Mouse (Mus musculus) CH12.LX (cell line): ENCODE data around the gene Tmem206. TPM values are rescaled to one million over a fixed set of nuclear protein-coding genes. Genes with fewer than 3 reads are reported as not detected.

Experiments used
- DNase-seq: peaks from one replicate; pipeline ENCODE4 v3.0.0-alpha.2; 2013; ENCODE audit errors: extremely low read depth
- H3K27ac ChIP-seq: 2 replicates; pipeline ENCODE4 v1.5.1; 2012; ENCODE audit warnings: low read depth, mild to moderate bottlenecking, control low read depth, moderate library complexity; ENCODE audit not compliant: insufficient read depth
- H3K27me3 ChIP-seq: replicated peaks from 2 replicates; pipeline ENCODE3; 2012; ENCODE audit warnings: inconsistent platforms
- H3K36me3 ChIP-seq, 2 experiments: replicated peaks in 1 of 2; 2 replicates each; pipeline versions ENCODE3 to v1.6.1; 2012; ENCODE audit warnings: inconsistent platforms in 1 of 2, low read length in 1 of 2, mild to moderate bottlenecking in 1 of 2, mixed read lengths in 1 of 2, moderate library complexity in 1 of 2; ENCODE audit not compliant: control insufficient read depth in 1 of 2, insufficient read depth in 1 of 2
- H3K4me1 ChIP-seq, 2 experiments: 2 replicates each; pipeline ENCODE4 v1.6.1; 2012; ENCODE audit warnings: inconsistent platforms in 1 of 2, moderate library complexity in 1 of 2; ENCODE audit not compliant: insufficient read depth in 2 of 2, control insufficient read depth in 1 of 2
- H3K4me2 ChIP-seq: 2 replicates; pipeline ENCODE4 v1.6.1; 2012; ENCODE audit warnings: low read depth, mild to moderate bottlenecking, control low read depth; ENCODE audit not compliant: poor library complexity, insufficient read depth, severe bottlenecking
- H3K4me3 ChIP-seq, 3 experiments: fragments of 150-350 bp in 1 of 3; sonication (generic) in 1 of 3; replicated peaks in 1 of 3; 2 replicates each; pipeline versions ENCODE3 to v1.5.1; 2011 to 2012; ENCODE audit warnings: low read depth in 2 of 3, low read length in 2 of 3, mild to moderate bottlenecking in 2 of 3, moderate library complexity in 2 of 3, control low read depth in 1 of 3, improper control_type of control experiment in 1 of 3, inconsistent platforms in 1 of 3, mixed read lengths in 1 of 3; ENCODE audit not compliant: poor library complexity in 1 of 3
- H3K79me2 ChIP-seq: replicated peaks from 2 replicates; pipeline ENCODE4 v1.6.1; 2012; ENCODE audit warnings: mild to moderate bottlenecking, moderate library complexity; ENCODE audit not compliant: control insufficient read depth, poor library complexity, insufficient read depth, severe bottlenecking; ENCODE audit errors: extremely low read depth
- H3K9ac ChIP-seq: 2 replicates; pipeline ENCODE4 v1.6.1; 2012; ENCODE audit warnings: low read depth, mild to moderate bottlenecking, control low read depth, moderate library complexity; ENCODE audit not compliant: insufficient read depth
- H3K9me3 ChIP-seq: replicated peaks from 2 replicates; pipeline ENCODE3; 2012; ENCODE audit warnings: low read length, inconsistent platforms, mixed read lengths
- BHLHE40 ChIP-seq: IDR thresholded peaks from 2 replicates; pipeline ENCODE4 v1.6.1; 2011; ENCODE audit warnings: mild to moderate bottlenecking, low read depth, low read length, improper control_type of control experiment
- CHD1 ChIP-seq: IDR thresholded peaks from 2 replicates; pipeline ENCODE4 v1.6.1; 2012; ENCODE audit warnings: low read depth, low read length, improper control_type of control experiment, inconsistent platforms
- CHD2 ChIP-seq: IDR thresholded peaks from 2 replicates; pipeline ENCODE4 v1.6.1; 2011; ENCODE audit warnings: low read length, improper control_type of control experiment
- E2F4 ChIP-seq: IDR thresholded peaks from 2 replicates; pipeline ENCODE4 v1.6.1; 2011; ENCODE audit warnings: low read depth, low read length, improper control_type of control experiment; ENCODE audit not compliant: insufficient replicate concordance
- EP300 ChIP-seq: IDR thresholded peaks from 2 replicates; pipeline ENCODE4 v1.6.1; 2011; ENCODE audit warnings: low read length, improper control_type of control experiment
- ETS1 ChIP-seq: conservative IDR thresholded peaks from 2 replicates; pipeline ENCODE4 v1.6.1; 2012; ENCODE audit warnings: low read depth, mild to moderate bottlenecking, inconsistent platforms, low read length, improper control_type of control experiment, moderate library complexity
- GABPA ChIP-seq: IDR thresholded peaks from 2 replicates; pipeline ENCODE4 v1.6.1; 2012; ENCODE audit warnings: low read depth, low read length, improper control_type of control experiment, inconsistent platforms; ENCODE audit not compliant: insufficient replicate concordance
- HCFC1 ChIP-seq: IDR thresholded peaks from 2 replicates; pipeline ENCODE4 v1.6.1; 2012; ENCODE audit warnings: low read depth, mild to moderate bottlenecking, inconsistent platforms, low read length, improper control_type of control experiment
- IRF4 ChIP-seq: IDR thresholded peaks from 2 replicates; pipeline ENCODE4 v1.6.1; 2014; ENCODE audit warnings: low read depth, mild to moderate bottlenecking, inconsistent platforms, low read length, improper control_type of control experiment
- JUN ChIP-seq: IDR thresholded peaks from 2 replicates; pipeline ENCODE4 v1.6.1; 2011; ENCODE audit warnings: low read depth, mild to moderate bottlenecking, low read length, improper control_type of control experiment, moderate library complexity; ENCODE audit not compliant: insufficient read depth
- JUND ChIP-seq: conservative IDR thresholded peaks from 2 replicates; pipeline ENCODE4 v1.6.1; 2011; ENCODE audit warnings: low read depth, low read length, improper control_type of control experiment
- KAT2A ChIP-seq: IDR thresholded peaks from 2 replicates; pipeline ENCODE4 v1.6.1; 2012; ENCODE audit warnings: low read length, improper control_type of control experiment, inconsistent platforms; ENCODE audit not compliant: insufficient replicate concordance
- MAFK ChIP-seq: IDR thresholded peaks from 2 replicates; pipeline ENCODE4 v1.6.1; 2011; ENCODE audit warnings: low read length, improper control_type of control experiment; ENCODE audit not compliant: insufficient replicate concordance
- MAX ChIP-seq: IDR thresholded peaks from 2 replicates; pipeline ENCODE4 v1.6.1; 2011; ENCODE audit warnings: low read length, improper control_type of control experiment
- MXI1 ChIP-seq: IDR thresholded peaks from 2 replicates; pipeline ENCODE4 v1.6.1; 2011; ENCODE audit warnings: mild to moderate bottlenecking, low read depth, low read length, improper control_type of control experiment
- NELFE ChIP-seq: IDR thresholded peaks from 2 replicates; pipeline ENCODE4 v1.6.1; 2011; ENCODE audit warnings: low read depth, low read length, improper control_type of control experiment
- NRF1 ChIP-seq: IDR thresholded peaks from 2 replicates; pipeline ENCODE4 v1.6.1; 2014; ENCODE audit warnings: low read depth, mild to moderate bottlenecking, inconsistent platforms, low read length, improper control_type of control experiment, moderate library complexity
- PAX5 ChIP-seq: IDR thresholded peaks from 2 replicates; pipeline ENCODE4 v1.6.1; 2012; ENCODE audit warnings: low read length, inconsistent platforms, mixed read lengths
- RAD21 ChIP-seq: IDR thresholded peaks from 2 replicates; pipeline ENCODE4 v1.6.1; 2011; ENCODE audit warnings: low read depth, mild to moderate bottlenecking, low read length, improper control_type of control experiment, moderate library complexity
- RCOR1 ChIP-seq: conservative IDR thresholded peaks from 2 replicates; pipeline ENCODE4 v1.6.1; 2012; ENCODE audit warnings: low read depth, mild to moderate bottlenecking, inconsistent platforms, low read length, improper control_type of control experiment
- SMC3 ChIP-seq: IDR thresholded peaks from 2 replicates; pipeline ENCODE4 v1.6.1; 2011; ENCODE audit warnings: low read depth, low read length, improper control_type of control experiment
- TBP ChIP-seq: conservative IDR thresholded peaks from 2 replicates; pipeline ENCODE4 v1.6.1; 2011; ENCODE audit warnings: low read depth, low read length, improper control_type of control experiment
- TCF12 ChIP-seq: IDR thresholded peaks from 2 replicates; pipeline ENCODE4 v1.6.1; 2014; ENCODE audit warnings: low read depth, mild to moderate bottlenecking, inconsistent platforms, low read length, improper control_type of control experiment
- UBTF ChIP-seq: IDR thresholded peaks from 2 replicates; pipeline ENCODE4 v1.6.1; 2012; ENCODE audit warnings: low read depth, mild to moderate bottlenecking, inconsistent platforms, low read length, improper control_type of control experiment, moderate library complexity
- USF1 ChIP-seq: IDR thresholded peaks from 2 replicates; pipeline ENCODE4 v1.6.1; 2014; ENCODE audit warnings: low read depth, mild to moderate bottlenecking, inconsistent platforms, low read length, improper control_type of control experiment
- USF2 ChIP-seq: conservative IDR thresholded peaks from 2 replicates; pipeline ENCODE4 v1.6.1; 2011; ENCODE audit warnings: low read depth, low read length, improper control_type of control experiment
- ZC3H11A ChIP-seq: IDR thresholded peaks from 2 replicates; pipeline ENCODE4 v1.6.1; 2012; ENCODE audit warnings: low read depth, mild to moderate bottlenecking, inconsistent platforms, low read length, improper control_type of control experiment
- ZNF384 ChIP-seq: IDR thresholded peaks from 2 replicates; pipeline ENCODE4 v1.6.1; 2012; ENCODE audit warnings: low read depth, low read length, improper control_type of control experiment, inconsistent platforms
- dilution Hi-C: fragments of 300-500 bp; cut with MboI; formaldehyde crosslinking; loops from 2 replicates; pipeline ENCODE4 v1.14.3; 2020; ENCODE audit warnings: low sequenced_read_pairs; ENCODE audit not compliant: extremely low pct_unique_long_range_greater_than_20kb, extremely low pct_ligation_motif_present
- in situ Hi-C: fragments of 300-500 bp; cut with MboI; formaldehyde crosslinking; loops from 3 replicates; pipeline ENCODE4 v1.14.3; 2019; ENCODE audit warnings: low sequenced_read_pairs, low pct_ligation_motif_present, low pct_unique_long_range_greater_than_20kb, mixed read lengths
- polyA plus RNA-seq: library from polyadenylated mRNA; unstranded; fragments of >175 nt; gene quantifications from 2 replicates; pipeline ENCODE4 v1.2.1, GENCODE M21; 2012; ENCODE audit warnings: low read depth; ENCODE audit not compliant: insufficient read length
- total RNA-seq, 2 experiments: library from RNA; depleted of rRNA; stranded (reverse); fragments of 300-350 nt in 1 of 2; fragments of >200 nt in 1 of 2; gene quantifications; 2 replicates each; pipeline ENCODE4 v1.2.3; 2012 to 2014

Tmem206 gene
- total and polyA plus RNA-seq, 3 experiments: 13.1 to 16.4 (median 15.4) TPM

DNA sequence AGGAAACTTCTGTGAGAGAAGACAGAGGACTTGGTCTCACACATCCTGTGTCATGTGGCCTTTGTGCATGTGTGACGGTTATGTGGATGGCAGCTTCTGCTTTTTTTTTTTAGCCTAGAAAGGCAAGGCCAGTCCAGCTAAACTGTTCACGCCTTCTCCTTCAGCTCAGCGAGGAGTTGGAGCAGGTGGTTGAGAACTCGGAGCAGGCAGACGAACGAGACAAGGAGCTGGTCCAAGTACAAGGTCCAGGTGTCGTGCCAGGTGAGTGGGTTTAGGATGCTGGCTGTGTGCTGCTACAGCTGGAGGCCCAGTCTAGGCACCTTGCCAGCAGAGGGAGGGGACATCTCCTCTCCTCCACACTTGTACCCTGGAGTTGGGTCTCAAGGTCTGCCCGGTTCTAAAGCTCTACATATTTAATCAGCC, 2.3 kb downstream of the Tmem206 start:
- dilution Hi-C loops (no loop called here), in situ Hi-C loops (loop anchor here (25.0 kb wide), 1 partner anchor 484 kb away; the partner anchor contains the start of gene Nek2)
- Histone ChIP-seq H3K27ac (no peak overlapping the region), H3K36me3 (peaks cover 10 to 46% of the 10 kb centered on the region in 2 experiments), H3K4me2 (no peak overlapping the region), H3K27me3 (no peaks in the 10 kb centered on the region), H3K79me2 (peaks cover 15% of the 10 kb centered on the region), H3K9me3 (peaks cover 2% of the 10 kb centered on the region), H3K9ac (no peak overlapping the region), H3K4me1 (peaks cover 18 to 47% of the 10 kb centered on the region in 2 experiments), H3K4me3 (no peak overlapping the region)
- no peak for DNase-seq
- TF ChIP-seq MAX: no peak
- no peak for TF ChIP-seq ETS1
- TF ChIP-seq JUND: no peak
- TF ChIP-seq ZNF384: no peak
- no peak for TF ChIP-seq E2F4
- TF ChIP-seq USF2: no peak
- TF ChIP-seq MXI1: no peak
- TF ChIP-seq JUN: no peak
- no peak for TF ChIP-seq TCF12
- no peak for TF ChIP-seq ZC3H11A
- TF ChIP-seq HCFC1: no peak
- no peak for TF ChIP-seq EP300
- TF ChIP-seq IRF4: no peak
- no peak for TF ChIP-seq RAD21
- TF ChIP-seq SMC3: no peak
- no peak for TF ChIP-seq GABPA
- TF ChIP-seq TBP: no peak
- TF ChIP-seq KAT2A: no peak
- no peak for TF ChIP-seq USF1
- no peak for TF ChIP-seq MAFK

DNA sequence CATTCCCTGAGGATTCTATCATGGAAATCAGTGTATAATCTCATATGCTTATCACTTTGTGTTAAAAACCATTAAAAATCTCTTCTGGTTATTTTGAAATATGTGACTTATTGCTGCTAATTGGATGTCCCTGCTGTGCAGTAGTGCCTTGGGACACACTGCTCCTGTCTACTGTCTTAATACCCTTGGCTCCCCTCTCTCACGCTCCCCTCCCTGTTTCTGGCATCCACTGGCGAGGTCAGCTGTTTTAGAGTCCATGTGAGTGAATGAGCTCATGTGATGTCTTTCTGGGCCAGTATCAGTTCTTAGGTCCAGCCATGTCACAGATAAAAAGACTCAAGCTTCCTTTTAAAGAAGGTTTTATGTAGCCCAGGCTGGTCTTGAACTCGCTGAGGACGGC, 4.6 kb downstream of the Tmem206 start:
- TF ChIP-seq NELFE (no peak), PAX5 (no peak), CHD2 (no peak), NRF1 (no peak), USF2 (no peak), SMC3 (no peak), RCOR1 (no peak), BHLHE40 (no peak), CHD1 (no peak), UBTF (no peak), MAX (no peak), USF1 (no peak)
- Histone ChIP-seq H3K27ac (no peak overlapping the region), H3K4me2 (no peak overlapping the region), H3K27me3 (no peaks in the 10 kb centered on the region), H3K9ac (no peak overlapping the region), H3K36me3 (peaks cover 23 to 64% of the 10 kb centered on the region in 2 experiments), H3K4me1 (peaks cover 17 to 44% of the 10 kb centered on the region in 2 experiments), H3K79me2 (peaks cover 15% of the 10 kb centered on the region), H3K4me3 (no peak overlapping the region), H3K9me3 (peaks cover 15% of the 10 kb centered on the region)
- in situ Hi-C loops (loop anchor here (25.0 kb wide), 1 partner anchor 482 kb away; the partner anchor contains the start of gene Nek2), dilution Hi-C loops (no loop called here)
- DNase-seq: no peak
